Mouse (Mus musculus) MEL (cell line): Measurements from ENCODE around the gene Narf.

ENCODE experiments used
- MYC ChIP-seq: IDR thresholded peaks from 2 replicates; pipeline ENCODE4 v1.6.1; 2011; ENCODE audit warnings: low read depth, mild to moderate bottlenecking, low read length, improper control_type of control experiment, moderate library complexity
- NELFE ChIP-seq: IDR thresholded peaks from 2 replicates; pipeline ENCODE4 v1.6.1; 2011; ENCODE audit warnings: low read depth, low read length, improper control_type of control experiment
- POLR2A ChIP-seq, 2 experiments: IDR thresholded peaks; 2 replicates each; pipeline ENCODE4 v1.6.1; 2011 to 2012; ENCODE audit warnings: low read length in 2 of 2, mild to moderate bottlenecking in 2 of 2, control low read depth in 1 of 2, improper control_type of control experiment in 1 of 2, low read depth in 1 of 2, moderate library complexity in 1 of 2; ENCODE audit not compliant: control insufficient read depth in 1 of 2, insufficient read depth in 1 of 2, poor library complexity in 1 of 2

- TF ChIP-seq POLR2A (IDR thresholded peaks at IDR 0.05; ENCODE audit: control insufficient read depth in 1 of 2, insufficient read depth in 1 of 2, low read depth in 1 of 2, low read length in 2 of 2, poor library complexity in 1 of 2) = no peak; a peak in 1 of 4 replicates
- no peak for TF ChIP-seq MYC
- TF ChIP-seq NELFE = no peak
Measured at GRCm38 (mm10) chr11:121260211-121260906, 23.3 kb downstream of the Narf start.
